8 mouse cellular contexts compared by ENCODE assay signal in genomic region chr1:82286190-82287051, GRCm38 (mm10). TPM values are rescaled to one million over a fixed set of nuclear protein-coding genes. Genes with fewer than 3 reads are reported as not detected.
DNase-seq lines count a peak whose midpoint lies in the region; ATAC-seq and TF ChIP-seq lines count a peak whose summit lies in the region.

No protein-coding gene starts in this region.

- H3K4me1 ChIP-seq in hindbrain, embryonic 11.5 days (replicated peaks; ENCODE audit: control insufficient read depth, insufficient read depth, low read length), result peaks cover 5% of the 10 kb centered on the region; the same call in 1 of the 2 replicates
- peaks cover 21% of the 10 kb centered on the region for H3K4me1 ChIP-seq in liver, postnatal 0 days (ENCODE audit: insufficient read depth)

- H3K36me3 ChIP-seq in hindbrain, embryonic 11.5 days (ENCODE audit: control insufficient read depth, insufficient read depth, low read length), result peaks cover 6% of the 10 kb centered on the region; the same call in 1 of the 2 replicates
- H3K36me3 ChIP-seq in liver, postnatal 0 days (replicated peaks; ENCODE audit: insufficient read depth, low read length), result no peaks in the 10 kb centered on the region

- no peaks in the 10 kb centered on the region for H3K9me3 ChIP-seq in hindbrain, embryonic 11.5 days (ENCODE audit: control insufficient read depth, low read length)
- no peaks in the 10 kb centered on the region for H3K9me3 ChIP-seq in liver, postnatal 0 days (ENCODE audit: low read length)

- 20% methylated on average over 15 of the region's 15 CpGs for WGBS in hindbrain, embryonic 11.5 days
- 38% methylated on average over 15 of the region's 15 CpGs for WGBS in liver, postnatal 0 days (ENCODE audit: insufficient replicate concordance)

- TF ChIP-seq CTCF in liver, postnatal 0 days (IDR thresholded peaks at IDR 0.05; ENCODE audit: low read depth), result no peak

- peak overlapping the region; percentile 57 for H3K4me2 ChIP-seq in hindbrain, embryonic 11.5 days (replicated peaks; ENCODE audit: low read depth, low read length)
- H3K4me2 ChIP-seq in liver, postnatal 0 days (ENCODE audit: low read depth, low read length), result peak overlapping the region; percentile 88

- peak overlapping the region; percentile 46 for H3K9ac ChIP-seq in hindbrain, embryonic 11.5 days (ENCODE audit: low read depth, low read length)
- H3K9ac ChIP-seq in liver, postnatal 0 days (replicated peaks), result peak overlapping the region; percentile 59

- no peaks in the 10 kb centered on the region for H3K27me3 ChIP-seq in hindbrain, embryonic 11.5 days (ENCODE audit: control insufficient read depth, insufficient read depth, low read length)
- peaks cover 18% of the 10 kb centered on the region for H3K27me3 ChIP-seq in liver, postnatal 0 days (ENCODE audit: insufficient read depth, low read length)

- peak overlapping the region; percentile 65 for H3K27ac ChIP-seq in hindbrain, embryonic 11.5 days (ENCODE audit: low read depth, low read length)
- peak overlapping the region; percentile 77 for H3K27ac ChIP-seq in liver, postnatal 0 days (ENCODE audit: low read depth)

- no peak for ATAC-seq in hindbrain, embryonic 11.5 days (ENCODE audit: low FRiP score)
- ATAC-seq in liver, postnatal 0 days, result no peak
- ATAC-seq in megakaryocyte, adult 5-6 weeks (ENCODE audit: poor library complexity, severe bottlenecking), result no peak

- TF ChIP-seq EP300 in liver, postnatal 0 days (IDR thresholded peaks at IDR 0.05; ENCODE audit: low read depth), result no peak

- peak; percentile 38 for DNase-seq in adrenal gland, postnatal 10 days
- DNase-seq in adrenal gland, adult 8-10 months, result no peak
- peak; percentile 28 for DNase-seq in ovary, postnatal 36 days (ENCODE audit: low spot score)
- no peak for DNase-seq in ovary, postnatal 10 days (ENCODE audit: low spot score)
- peak; percentile 32 for DNase-seq in hindbrain, embryonic 11.5 days (ENCODE audit: low spot score)
- DNase-seq in liver, postnatal 0 days, result no peak
- DNase-seq in B cell, adult 2 months, result no peak

- H3K4me3 ChIP-seq in hindbrain, embryonic 11.5 days (ENCODE audit: low read depth, low read length), result peak overlapping the region; percentile 44
- peak overlapping the region; percentile 36 for H3K4me3 ChIP-seq in liver, postnatal 0 days (ENCODE audit: low read depth, low read length)

RNA-seq across cellular contexts. Expression of gene Irs1, which starts 4.8 kb away (rescaled TPM):
- 10 to 100 TPM; 17.0 to 24.9 TPM for total RNA-seq in adrenal gland, postnatal 10 days (2021)
- 10 to 100 TPM in 3 of 4 experiments, 1 to 10 TPM in 1; 7.9 to 17.1 (median 13.2) TPM for total RNA-seq in adrenal gland, adult 8-10 months (2022)
- 7.4 and 8.7 TPM in 2 replicates for polyA plus RNA-seq in hindbrain, embryonic 11.5 days (2014; fragmentation: Nextera tagmentation; extraction: Ambion mirVana)
- 1.2 and 1.4 TPM in 2 replicates for polyA plus RNA-seq in liver, postnatal 0 days (2015; fragmentation: Nextera tagmentation; extraction: Ambion mirVana)
- total RNA-seq in megakaryocyte, adult 5-6 weeks (2015), result 0.02 and 0.07 TPM in 2 replicates
- 0.16 TPM in 1 of 2 replicates, not detected in the other for total RNA-seq in megakaryocyte, adult 5-6 weeks (2017)

RNA-seq across cellular contexts. Expression of gene Rhbdd1, which starts 29.8 kb away (rescaled TPM):
- 10 to 100 TPM; 20.4 to 21.2 TPM for total RNA-seq in adrenal gland, postnatal 10 days (2021)
- total RNA-seq in adrenal gland, adult 8-10 months (2022), result 10 to 100 TPM; 36.5 to 39.7 (median 36.7) TPM
- 7.1 and 7.3 TPM in 2 replicates for polyA plus RNA-seq in hindbrain, embryonic 11.5 days (2014; fragmentation: Nextera tagmentation; extraction: Ambion mirVana)
- polyA plus RNA-seq in liver, postnatal 0 days (2015; fragmentation: Nextera tagmentation; extraction: Ambion mirVana), result 4.7 and 5.9 TPM in 2 replicates
- total RNA-seq in megakaryocyte, adult 5-6 weeks (2015), result 13.0 and 14.8 TPM in 2 replicates
- total RNA-seq in megakaryocyte, adult 5-6 weeks (2017), result 16.1 and 16.4 TPM in 2 replicates

RNA-seq across cellular contexts. Expression of gene Gm9747, which starts 53.5 kb away (rescaled TPM):
- total RNA-seq in adrenal gland, postnatal 10 days (2021), result not detected
- not detected for total RNA-seq in adrenal gland, adult 8-10 months (2022)
- 31.1 and 32.8 TPM in 2 replicates for polyA plus RNA-seq in hindbrain, embryonic 11.5 days (2014; fragmentation: Nextera tagmentation; extraction: Ambion mirVana)
- polyA plus RNA-seq in liver, postnatal 0 days (2015; fragmentation: Nextera tagmentation; extraction: Ambion mirVana), result 3.4 and 3.9 TPM in 2 replicates
- total RNA-seq in megakaryocyte, adult 5-6 weeks (2015), result not detected in 2 replicates
- not detected in 2 replicates for total RNA-seq in megakaryocyte, adult 5-6 weeks (2017)

Comparison
In these comparisons a context has a peak if more than half of its experiments do, and no peak if none do; other contexts are left out.
1. DNase-seq: peak in adrenal gland, postnatal 10 days (single experiment), ovary, postnatal 36 days (single experiment) and hindbrain, embryonic 11.5 days (single experiment); none in adrenal gland, adult 8-10 months (single experiment), ovary, postnatal 10 days (single experiment), liver, postnatal 0 days (single experiment) and B cell, adult 2 months (0 of 2).
2. RNA of gene Irs1, which starts 4.8 kb away (total RNA-seq): 17.0 to 24.9 TPM in adrenal gland, postnatal 10 days and 7.9 to 17.1 TPM in adrenal gland, adult 8-10 months; 0.02 to 0.16 TPM in megakaryocyte, adult 5-6 weeks; every median in the first group is over 4 times any median in the second.